Mouse (Mus musculus): ENCODE results near the gene Uso1. TPM values are rescaled to one million over a fixed set of nuclear protein-coding genes. Genes with fewer than 3 reads are reported as not detected.
A peak's percentile ranks its signal among the peaks of the same experiment; 100 is the strongest.

The Uso1 gene
- polyA plus RNA-seq, 1 experiment from 2014 or later = 34.4 TPM

DNA sequence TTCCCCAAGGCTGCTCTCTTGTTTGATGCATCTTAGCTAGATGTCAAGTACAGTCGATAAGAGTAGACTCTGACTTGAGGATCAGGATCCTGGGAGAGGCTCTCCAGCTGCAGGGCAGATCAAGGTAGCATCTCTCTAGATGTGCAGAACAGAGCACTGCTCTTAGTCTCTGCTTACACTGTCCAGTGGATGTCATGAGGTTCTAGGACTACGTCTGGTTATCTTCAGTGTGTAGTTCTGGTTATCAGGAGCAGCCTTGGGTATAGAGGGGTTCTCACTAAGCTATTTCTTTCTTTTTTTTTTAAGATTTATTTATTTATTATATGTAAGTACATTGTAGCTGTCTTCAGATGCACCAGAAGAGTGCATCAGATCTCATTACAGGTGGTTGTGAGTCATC, 22.8 kb upstream of the Uso1 start:
- Histone ChIP-seq H3K36me3 (ENCODE audit: control insufficient read depth, insufficient read depth, low read length) (0 out of 2 replicates have a peak, but pooled peaks cover 2% of the 10 kb centered on the region), H3K9me3 (ENCODE audit: control insufficient read depth, low read length) (no peaks in the 10 kb centered on the region), H3K27ac (replicated peaks; ENCODE audit: low read depth, low read length) (no peak overlapping the region), H3K4me3 (replicated peaks; ENCODE audit: low read depth, low read length) (no peak overlapping the region), H3K4me1 (ENCODE audit: control insufficient read depth, insufficient read depth, low read length) (peaks cover 3% of the 10 kb centered on the region; the same call in 1 of the 2 replicates), H3K27me3 (ENCODE audit: control insufficient read depth, insufficient read depth, low read length) (no peaks in the 10 kb centered on the region), H3K9ac (replicated peaks; ENCODE audit: low read length) (no peak overlapping the region), H3K4me2 (ENCODE audit: low read length) (no peak overlapping the region)
- ATAC-seq (ENCODE audit: low FRiP score, low TSS enrichment) = no peak
- WGBS = 92% methylated on average over 2 of the region's 2 CpGs
- DNase-seq = no peak

DNA sequence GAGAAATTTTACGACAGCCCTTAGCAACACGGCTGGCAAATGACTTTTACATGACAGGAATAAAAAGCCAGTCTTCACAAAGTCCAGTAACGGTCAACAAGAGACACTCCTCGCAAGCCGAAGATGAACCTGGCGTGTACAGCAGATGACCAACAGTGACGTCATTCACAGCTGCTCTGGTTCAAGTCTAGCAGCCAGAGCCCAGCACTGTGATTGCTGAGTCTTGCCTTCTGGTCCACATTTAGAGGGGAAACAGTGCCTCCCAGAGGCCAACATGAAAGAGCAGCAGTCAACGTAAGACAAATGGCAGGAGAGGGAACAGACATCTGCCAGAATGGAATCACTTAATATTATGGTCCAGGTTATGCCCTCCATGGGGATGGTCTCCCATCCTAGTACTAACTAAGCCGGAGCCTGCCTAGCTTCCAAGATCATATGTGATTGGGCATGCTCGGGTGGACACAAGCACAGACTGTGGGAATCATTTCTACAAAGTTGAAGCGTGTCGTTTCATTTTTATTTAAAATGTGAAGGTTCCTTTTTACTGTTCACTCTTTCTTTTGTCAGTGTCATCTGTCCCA, 19.8 kb upstream of the Uso1 start:
- Histone ChIP-seq H3K4me2 (ENCODE audit: low read length) (no peak overlapping the region), H3K27ac (replicated peaks; ENCODE audit: low read depth, low read length) (no peak overlapping the region), H3K9me3 (ENCODE audit: control insufficient read depth, low read length) (no peaks in the 10 kb centered on the region), H3K36me3 (ENCODE audit: control insufficient read depth, insufficient read depth, low read length) (0 out of 2 replicates have a peak, but pooled peaks cover 4% of the 10 kb centered on the region), H3K4me1 (ENCODE audit: control insufficient read depth, insufficient read depth, low read length) (peaks cover under 1% of the 10 kb centered on the region; the same call in 1 of the 2 replicates), H3K27me3 (ENCODE audit: control insufficient read depth, insufficient read depth, low read length) (no peaks in the 10 kb centered on the region), H3K9ac (replicated peaks; ENCODE audit: low read length) (no peak overlapping the region), H3K4me3 (replicated peaks; ENCODE audit: low read depth, low read length) (no peak overlapping the region)
- ATAC-seq (ENCODE audit: low FRiP score, low TSS enrichment) (peak; percentile 68), DNase-seq (peak; percentile 64)
- WGBS = 58% methylated on average over 12 of the region's 12 CpGs

DNA sequence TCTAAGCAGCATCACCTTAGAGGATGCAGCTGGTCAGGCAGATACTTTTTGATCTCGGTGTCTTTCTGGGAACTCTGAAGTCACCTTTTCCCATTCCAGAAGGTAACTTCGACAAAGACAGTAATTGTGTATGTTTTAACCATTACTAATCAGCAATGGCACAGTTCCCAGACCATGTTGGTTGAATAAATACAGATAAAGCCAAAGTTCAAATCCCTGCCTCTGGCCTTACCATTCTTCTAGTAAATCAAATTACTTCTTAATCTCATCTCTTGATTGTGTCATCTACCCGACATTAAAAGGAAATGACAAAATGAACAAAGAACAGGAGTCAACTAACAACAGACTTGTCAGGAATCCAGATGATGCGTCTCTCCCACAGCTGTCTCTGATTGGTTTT, 16.1 kb upstream of the Uso1 start:
- Histone ChIP-seq H3K27ac (replicated peaks; ENCODE audit: low read depth, low read length) (no peak overlapping the region), H3K4me2 (ENCODE audit: low read length) (no peak overlapping the region), H3K9ac (replicated peaks; ENCODE audit: low read length) (no peak overlapping the region), H3K27me3 (ENCODE audit: control insufficient read depth, insufficient read depth, low read length) (no peaks in the 10 kb centered on the region), H3K9me3 (ENCODE audit: control insufficient read depth, low read length) (no peaks in the 10 kb centered on the region), H3K4me1 (ENCODE audit: control insufficient read depth, insufficient read depth, low read length) (no peaks in the 10 kb centered on the region), H3K36me3 (ENCODE audit: control insufficient read depth, insufficient read depth, low read length) (peaks cover 14% of the 10 kb centered on the region), H3K4me3 (replicated peaks; ENCODE audit: low read depth, low read length) (no peak overlapping the region)
- DNase-seq (no peak), ATAC-seq (ENCODE audit: low FRiP score, low TSS enrichment) (no peak)
- WGBS = 81% methylated on average over 4 of the region's 4 CpGs

DNA sequence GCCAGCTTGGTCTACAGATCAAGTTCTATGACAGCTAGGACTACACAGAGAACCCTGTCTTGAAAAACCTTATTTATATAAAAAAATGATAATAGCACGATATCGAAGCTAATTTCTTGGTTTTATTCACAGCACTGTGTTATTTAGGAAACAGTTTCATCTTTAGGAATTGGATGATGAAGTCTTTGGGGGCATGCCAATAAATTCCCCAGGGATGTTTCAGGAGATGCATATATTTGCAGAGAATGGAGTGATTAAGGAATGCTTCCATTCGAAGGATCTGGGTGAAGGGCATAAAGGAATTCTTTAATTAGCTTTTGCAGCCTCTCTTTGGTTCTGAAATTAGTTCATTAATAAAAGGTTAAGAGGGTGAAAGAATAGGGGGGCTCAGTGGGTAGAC, 12.3 kb upstream of the Uso1 start:
- Histone ChIP-seq H3K4me1 (ENCODE audit: control insufficient read depth, insufficient read depth, low read length) (0 out of 2 replicates have a peak, but pooled peaks cover 4% of the 10 kb centered on the region), H3K9ac (replicated peaks; ENCODE audit: low read length) (no peak overlapping the region), H3K4me3 (replicated peaks; ENCODE audit: low read depth, low read length) (no peak overlapping the region), H3K9me3 (ENCODE audit: control insufficient read depth, low read length) (no peaks in the 10 kb centered on the region), H3K4me2 (ENCODE audit: low read length) (no peak overlapping the region), H3K27ac (replicated peaks; ENCODE audit: low read depth, low read length) (no peak overlapping the region), H3K27me3 (ENCODE audit: control insufficient read depth, insufficient read depth, low read length) (no peaks in the 10 kb centered on the region), H3K36me3 (ENCODE audit: control insufficient read depth, insufficient read depth, low read length) (peaks cover 11% of the 10 kb centered on the region)
- ATAC-seq (ENCODE audit: low FRiP score, low TSS enrichment) (no peak), DNase-seq (no peak)
- WGBS = 83% methylated on average over 3 of the region's 3 CpGs

DNA sequence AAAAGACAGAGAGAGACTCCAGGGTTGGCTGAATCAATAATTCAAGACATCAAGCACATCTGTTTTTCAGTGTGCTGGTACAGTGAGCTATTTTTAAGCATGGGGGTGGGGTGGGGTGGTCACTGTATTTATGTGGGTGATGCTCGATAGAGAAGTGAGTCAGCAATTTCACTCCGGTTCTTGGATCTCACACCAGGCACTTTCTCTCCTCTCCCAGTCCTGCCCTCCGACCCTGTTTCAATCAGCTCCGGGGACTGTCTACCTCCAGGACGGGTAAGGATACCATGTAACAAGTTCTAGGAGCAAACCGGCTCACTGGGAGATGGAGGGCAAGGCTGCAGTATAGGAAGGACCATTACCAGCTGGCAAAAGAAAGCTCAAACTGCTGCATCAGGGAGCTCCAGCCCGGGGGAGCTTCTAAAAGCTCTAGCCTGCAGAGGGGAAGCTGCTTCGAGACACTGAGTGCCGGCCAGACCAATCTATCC, 10.6 kb upstream of the Uso1 start:
- H3K36me3 ChIP-seq (ENCODE audit: control insufficient read depth, insufficient read depth, low read length) = peaks cover 14% of the 10 kb centered on the region
- no peak overlapping the region for H3K4me2 ChIP-seq (ENCODE audit: low read length)
- H3K9me3 ChIP-seq (ENCODE audit: control insufficient read depth, low read length) = no peaks in the 10 kb centered on the region
- no peak for DNase-seq
- no peak for ATAC-seq (ENCODE audit: low FRiP score, low TSS enrichment)
- 0 out of 2 replicates have a peak, but pooled peaks cover 4% of the 10 kb centered on the region for H3K4me1 ChIP-seq (ENCODE audit: control insufficient read depth, insufficient read depth, low read length)
- H3K4me3 ChIP-seq (replicated peaks; ENCODE audit: low read depth, low read length) = no peak overlapping the region
- no peaks in the 10 kb centered on the region for H3K27me3 ChIP-seq (ENCODE audit: control insufficient read depth, insufficient read depth, low read length)
- no peak overlapping the region for H3K9ac ChIP-seq (replicated peaks; ENCODE audit: low read length)
- 76% methylated on average over 9 of the region's 9 CpGs for WGBS
- H3K27ac ChIP-seq (replicated peaks; ENCODE audit: low read depth, low read length) = no peak overlapping the region

DNA sequence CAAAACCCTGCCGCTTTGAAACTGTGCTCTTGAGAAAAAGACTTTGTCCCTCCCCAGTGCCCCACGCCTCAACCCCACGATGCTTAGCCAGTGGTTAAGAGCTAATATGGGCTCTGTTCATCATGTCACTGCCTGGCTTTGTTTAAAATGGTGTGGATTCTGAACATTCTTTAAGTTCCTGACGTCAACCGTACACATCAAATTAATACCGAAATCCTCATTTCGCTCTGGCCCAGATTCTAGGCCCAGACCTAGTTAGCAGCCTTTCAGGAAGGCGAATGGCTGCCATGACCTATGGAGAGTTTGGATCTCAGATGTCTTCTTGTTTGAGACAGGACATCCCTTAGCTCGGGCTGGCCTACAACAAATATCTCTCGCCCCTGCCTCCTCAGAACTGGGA, 10.0 kb upstream of the Uso1 start:
- no peak overlapping the region for H3K4me2 ChIP-seq (ENCODE audit: low read length)
- no peak overlapping the region for H3K9ac ChIP-seq (replicated peaks; ENCODE audit: low read length)
- 0 out of 2 replicates have a peak, but pooled peaks cover 4% of the 10 kb centered on the region for H3K4me1 ChIP-seq (ENCODE audit: control insufficient read depth, insufficient read depth, low read length)
- no peaks in the 10 kb centered on the region for H3K9me3 ChIP-seq (ENCODE audit: control insufficient read depth, low read length)
- ATAC-seq (ENCODE audit: low FRiP score, low TSS enrichment) (no peak), DNase-seq (no peak)
- H3K36me3 ChIP-seq (ENCODE audit: control insufficient read depth, insufficient read depth, low read length) = peaks cover 14% of the 10 kb centered on the region
- H3K27ac ChIP-seq (replicated peaks; ENCODE audit: low read depth, low read length) = no peak overlapping the region
- H3K27me3 ChIP-seq (ENCODE audit: control insufficient read depth, insufficient read depth, low read length) = no peaks in the 10 kb centered on the region
- H3K4me3 ChIP-seq (replicated peaks; ENCODE audit: low read depth, low read length) = no peak overlapping the region
- 94% methylated on average over 10 of the region's 10 CpGs for WGBS

DNA sequence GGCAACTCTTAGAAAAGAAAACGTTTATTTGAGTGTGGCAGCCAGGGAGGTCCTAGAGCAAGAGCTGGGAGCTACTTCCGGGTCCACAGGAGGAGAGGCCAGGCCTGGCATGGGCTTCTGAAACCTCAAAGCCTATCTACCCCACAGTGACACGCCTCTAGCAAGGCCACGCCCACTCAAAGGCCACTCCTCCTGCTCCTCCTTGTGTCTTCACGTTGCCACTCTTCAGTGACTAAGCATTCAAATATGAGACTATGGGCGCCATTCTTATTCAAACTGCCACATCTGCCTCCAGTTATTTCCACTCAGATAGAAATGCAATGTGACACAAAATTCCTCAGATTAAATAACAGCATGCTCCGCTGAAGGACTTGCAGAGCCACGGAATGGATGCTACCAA, 9.2 kb upstream of the Uso1 start:
- WGBS = 14% methylated on average over 8 of the region's 8 CpGs
- Histone ChIP-seq H3K4me2 (ENCODE audit: low read length) (no peak overlapping the region), H3K27me3 (ENCODE audit: control insufficient read depth, insufficient read depth, low read length) (no peaks in the 10 kb centered on the region), H3K36me3 (ENCODE audit: control insufficient read depth, insufficient read depth, low read length) (peaks cover 14% of the 10 kb centered on the region), H3K4me3 (replicated peaks; ENCODE audit: low read depth, low read length) (no peak overlapping the region), H3K9ac (replicated peaks; ENCODE audit: low read length) (no peak overlapping the region), H3K27ac (replicated peaks; ENCODE audit: low read depth, low read length) (no peak overlapping the region), H3K9me3 (ENCODE audit: control insufficient read depth, low read length) (no peaks in the 10 kb centered on the region), H3K4me1 (ENCODE audit: control insufficient read depth, insufficient read depth, low read length) (0 out of 2 replicates have a peak, but pooled peaks cover 4% of the 10 kb centered on the region)
- no peak for DNase-seq
- no peak for ATAC-seq (ENCODE audit: low FRiP score, low TSS enrichment)

DNA sequence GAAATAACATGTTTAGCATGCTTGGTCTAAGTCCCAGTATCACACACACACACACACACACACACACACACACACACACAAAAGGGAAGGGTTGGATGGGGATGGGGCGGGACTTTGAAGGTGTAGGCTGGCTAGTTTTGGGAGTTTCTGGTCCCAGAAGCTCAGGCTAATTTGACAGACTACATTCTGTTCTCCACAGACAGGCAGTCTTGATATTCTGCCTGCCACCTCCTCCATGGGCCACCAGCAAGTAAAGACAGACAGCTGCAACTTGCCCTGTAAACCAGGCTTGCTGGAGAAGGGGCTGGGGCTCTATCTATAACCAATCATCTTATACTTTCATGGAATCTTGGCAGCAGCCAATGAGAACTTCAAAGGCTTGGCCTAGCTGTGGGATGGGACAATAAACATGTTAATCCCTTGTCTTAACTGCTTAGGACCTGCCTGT, 8.4 kb upstream of the Uso1 start:
- Histone ChIP-seq H3K4me1 (ENCODE audit: control insufficient read depth, insufficient read depth, low read length) (0 out of 2 replicates have a peak, but pooled peaks cover 4% of the 10 kb centered on the region), H3K36me3 (ENCODE audit: control insufficient read depth, insufficient read depth, low read length) (peaks cover 14% of the 10 kb centered on the region), H3K4me2 (ENCODE audit: low read length) (no peak overlapping the region), H3K27ac (replicated peaks; ENCODE audit: low read depth, low read length) (no peak overlapping the region), H3K9me3 (ENCODE audit: control insufficient read depth, low read length) (no peaks in the 10 kb centered on the region), H3K4me3 (replicated peaks; ENCODE audit: low read depth, low read length) (no peak overlapping the region), H3K27me3 (ENCODE audit: control insufficient read depth, insufficient read depth, low read length) (no peaks in the 10 kb centered on the region), H3K9ac (replicated peaks; ENCODE audit: low read length) (no peak overlapping the region)
- 70% methylated on average over 1 of the region's 1 CpGs for WGBS
- no peak for DNase-seq
- no peak for ATAC-seq (ENCODE audit: low FRiP score, low TSS enrichment)

DNA sequence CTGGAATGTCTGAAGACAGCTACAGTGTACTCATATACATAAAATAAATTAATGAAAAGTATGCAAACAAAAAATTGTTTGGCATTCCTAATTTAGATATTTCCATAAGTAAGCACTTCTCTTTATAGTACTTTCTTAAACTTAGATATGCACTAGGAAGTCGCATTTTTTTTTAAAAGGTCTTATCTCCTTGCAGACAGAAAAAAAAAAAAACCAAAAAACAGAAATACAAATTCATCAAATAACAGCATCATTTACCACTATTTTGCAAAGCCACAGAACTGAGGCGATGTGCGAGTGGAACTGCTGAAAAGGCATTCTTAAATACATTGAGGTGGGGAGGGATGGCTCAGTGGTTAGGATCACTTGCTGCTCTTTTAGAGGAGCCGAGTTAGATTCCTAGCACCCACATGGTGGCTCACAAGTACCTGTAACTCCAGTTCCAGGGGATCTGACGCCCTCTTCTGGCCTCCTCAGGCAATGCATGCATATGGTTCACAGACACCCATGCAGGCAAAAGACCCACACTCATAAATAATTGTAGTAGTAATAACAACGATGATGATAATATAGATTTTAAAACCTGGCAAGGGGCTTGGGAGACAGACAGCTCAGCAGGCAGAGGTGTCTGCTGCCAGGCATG, 7.6 kb upstream of the Uso1 start:
- 0 out of 2 replicates have a peak, but pooled peaks cover 4% of the 10 kb centered on the region for H3K4me1 ChIP-seq (ENCODE audit: control insufficient read depth, insufficient read depth, low read length)
- H3K9ac ChIP-seq (replicated peaks; ENCODE audit: low read length) = no peak overlapping the region
- peaks cover 9% of the 10 kb centered on the region; the same call in 1 of the 2 replicates for H3K36me3 ChIP-seq (ENCODE audit: control insufficient read depth, insufficient read depth, low read length)
- WGBS = 92% methylated on average over 6 of the region's 6 CpGs
- ATAC-seq (ENCODE audit: low FRiP score, low TSS enrichment) (no peak), DNase-seq (no peak)
- no peaks in the 10 kb centered on the region for H3K27me3 ChIP-seq (ENCODE audit: control insufficient read depth, insufficient read depth, low read length)
- H3K9me3 ChIP-seq (ENCODE audit: control insufficient read depth, low read length) = no peaks in the 10 kb centered on the region
- H3K4me3 ChIP-seq (replicated peaks; ENCODE audit: low read depth, low read length) = no peak overlapping the region
- no peak overlapping the region for H3K27ac ChIP-seq (replicated peaks; ENCODE audit: low read depth, low read length)
- no peak overlapping the region for H3K4me2 ChIP-seq (ENCODE audit: low read length)
